Mouse (Mus musculus): ENCODE measurements at regions not wholly inside any gene's neighbourhood (a gene's known extent, or its start where the extent isn't known, plus 50 kb on each side); places are given as distances from the start of the nearest gene placed in this dataset.

- no peak overlapping the region for H3K4me3 ChIP-seq
- TF ChIP-seq TCF12 (IDR thresholded peaks at IDR 0.05; ENCODE audit: insufficient read depth, poor library complexity, severe bottlenecking) (no peak), POLR2A (IDR thresholded peaks at IDR 0.05; ENCODE audit: insufficient read length, low read depth) (no peak), SRF (IDR thresholded peaks at IDR 0.05; ENCODE audit: control insufficient read depth, insufficient read length, low read depth) (no peak), TCF3 (IDR thresholded peaks at IDR 0.05; ENCODE audit: insufficient read length, low read depth) (no peak), MAX (IDR thresholded peaks at IDR 0.05; ENCODE audit: low read depth) (no peak), E2F4 (IDR thresholded peaks at IDR 0.05; ENCODE audit: insufficient read depth) (no peak), MYOG (IDR thresholded peaks at IDR 0.05; ENCODE audit: control insufficient read depth in 1 of 3, insufficient read depth in 1 of 3, insufficient read length in 2 of 3, low read depth in 2 of 3) (no peak), POLR2AphosphoS2 (IDR thresholded peaks at IDR 0.05; ENCODE audit: insufficient read length, low read depth) (no peak), USF1 (IDR thresholded peaks at IDR 0.05; ENCODE audit: low read depth) (no peak), REST (IDR thresholded peaks at IDR 0.05; ENCODE audit: insufficient read depth, insufficient read length) (no peak)
- no peaks in the 10 kb centered on the region for H3K36me3 ChIP-seq (ENCODE audit: control insufficient read depth, insufficient read depth)
- no peak overlapping the region for H3K4me2 ChIP-seq (ENCODE audit: low read depth)
- no peak overlapping the region for H3ac ChIP-seq (ENCODE audit: control insufficient read depth, insufficient read length)
- H3K27me3 ChIP-seq (ENCODE audit: control insufficient read depth, insufficient read depth, insufficient read length), result no peaks in the 10 kb centered on the region
- no peaks in the 10 kb centered on the region for H3K79me2 ChIP-seq (ENCODE audit: control insufficient read depth, insufficient read depth)
Measured at GRCm38 (mm10) chr1:153999776-154000175, 99.7 kb upstream of the Teddm2 start.

DNA sequence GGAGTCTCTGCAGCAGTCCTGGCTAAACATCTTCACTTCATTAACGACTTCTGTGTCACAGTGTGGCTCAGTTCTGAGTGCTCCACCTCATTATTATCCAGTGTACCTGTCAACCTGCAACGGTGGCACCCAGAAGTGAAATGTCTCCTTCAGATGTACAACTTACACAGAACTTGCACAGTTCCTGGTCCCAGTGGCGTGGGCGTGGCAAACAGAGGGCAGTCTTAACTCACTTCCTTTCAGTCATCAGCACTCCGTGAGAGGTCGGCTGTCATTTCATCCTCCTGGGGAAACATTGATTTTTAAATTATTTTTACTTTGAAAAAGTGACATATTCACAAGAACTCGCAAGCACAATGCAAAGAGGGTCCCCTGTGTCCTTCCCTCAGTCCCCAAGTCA is 103.6 kb upstream of the Teddm2 start:
- Histone ChIP-seq H3K4me3 (no peak overlapping the region), H3K36me3 (ENCODE audit: control insufficient read depth, insufficient read depth) (no peaks in the 10 kb centered on the region)

GRCm38 (mm10) chr1:154004647-154005046 is 104.6 kb upstream of the Teddm2 start:
- TF ChIP-seq USF1 (IDR thresholded peaks at IDR 0.05; ENCODE audit: low read depth) (no peak), MYOD1 (IDR thresholded peaks at IDR 0.05; ENCODE audit: control insufficient read depth in 1 of 3, insufficient read length in 2 of 3, low read depth in 2 of 3) (no peak), SRF (IDR thresholded peaks at IDR 0.05; ENCODE audit: control insufficient read depth, insufficient read length, low read depth) (no peak), CEBPB (IDR thresholded peaks at IDR 0.05; ENCODE audit: insufficient read depth, poor library complexity, severe bottlenecking) (no peak), MYOG (IDR thresholded peaks at IDR 0.05; ENCODE audit: control insufficient read depth in 1 of 3, insufficient read depth in 1 of 3, insufficient read length in 2 of 3, low read depth in 2 of 3) (no peak), TCF3 (IDR thresholded peaks at IDR 0.05; ENCODE audit: insufficient read length, low read depth) (no peak), REST (IDR thresholded peaks at IDR 0.05; ENCODE audit: insufficient read depth, insufficient read length) (no peak), POLR2AphosphoS2 (IDR thresholded peaks at IDR 0.05; ENCODE audit: insufficient read length, low read depth) (no peak), MAX (IDR thresholded peaks at IDR 0.05; ENCODE audit: low read depth) (no peak), E2F4 (IDR thresholded peaks at IDR 0.05; ENCODE audit: insufficient read depth) (no peak), POLR2A (IDR thresholded peaks at IDR 0.05; ENCODE audit: insufficient read length, low read depth) (no peak), TCF12 (IDR thresholded peaks at IDR 0.05; ENCODE audit: insufficient read depth, poor library complexity, severe bottlenecking) (no peak)
- H3K79me2 ChIP-seq (ENCODE audit: control insufficient read depth, insufficient read depth), result no peaks in the 10 kb centered on the region

More for the DNA sequence above, 103.6 kb upstream of the Teddm2 start:
- Histone ChIP-seq H3K27me3 (ENCODE audit: control insufficient read depth, insufficient read depth, insufficient read length) (no peaks in the 10 kb centered on the region), H3ac (ENCODE audit: control insufficient read depth, insufficient read length) (no peak overlapping the region), H3K79me2 (ENCODE audit: control insufficient read depth, insufficient read depth) (no peaks in the 10 kb centered on the region), H3K4me2 (ENCODE audit: low read depth) (no peak overlapping the region)
- TF ChIP-seq POLR2A (IDR thresholded peaks at IDR 0.05; ENCODE audit: insufficient read length, low read depth) (no peak), E2F4 (IDR thresholded peaks at IDR 0.05; ENCODE audit: insufficient read depth) (no peak)

DNA sequence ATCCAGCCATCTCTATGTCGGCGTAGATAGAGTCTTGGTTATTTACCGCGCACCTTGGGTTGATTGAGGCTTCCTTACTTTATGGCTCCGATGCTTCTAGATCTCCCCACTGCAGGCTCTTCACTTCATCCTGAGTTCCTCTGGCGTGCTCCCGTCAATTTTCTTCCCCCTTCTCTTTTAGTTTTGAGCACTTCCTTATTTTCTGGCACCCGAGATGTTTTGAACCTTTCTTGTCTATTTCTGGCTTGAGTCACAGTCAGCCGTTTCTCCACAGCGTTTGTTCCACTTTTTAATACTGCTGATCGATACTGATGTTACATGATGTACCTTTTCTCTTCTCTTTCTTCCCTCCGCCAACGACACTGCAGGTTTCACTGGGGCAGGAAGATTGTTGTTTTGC is 106.0 kb upstream of the Teddm2 start:
- no peak overlapping the region for H3ac ChIP-seq (ENCODE audit: control insufficient read depth, insufficient read length)
- no peaks in the 10 kb centered on the region for H3K79me2 ChIP-seq (ENCODE audit: control insufficient read depth, insufficient read depth)
- H3K4me2 ChIP-seq (ENCODE audit: low read depth), result no peak overlapping the region
- no peaks in the 10 kb centered on the region for H3K27me3 ChIP-seq (ENCODE audit: control insufficient read depth, insufficient read depth, insufficient read length)
- TF ChIP-seq SRF (IDR thresholded peaks at IDR 0.05; ENCODE audit: control insufficient read depth, insufficient read length, low read depth) (no peak), E2F4 (IDR thresholded peaks at IDR 0.05; ENCODE audit: insufficient read depth) (no peak), USF1 (IDR thresholded peaks at IDR 0.05; ENCODE audit: low read depth) (no peak), REST (IDR thresholded peaks at IDR 0.05; ENCODE audit: insufficient read depth, insufficient read length) (no peak), MYOD1 (IDR thresholded peaks at IDR 0.05; ENCODE audit: control insufficient read depth in 1 of 3, insufficient read length in 2 of 3, low read depth in 2 of 3) (no peak), TCF3 (IDR thresholded peaks at IDR 0.05; ENCODE audit: insufficient read length, low read depth) (no peak), MAX (IDR thresholded peaks at IDR 0.05; ENCODE audit: low read depth) (no peak), POLR2A (IDR thresholded peaks at IDR 0.05; ENCODE audit: insufficient read length, low read depth) (no peak), TCF12 (IDR thresholded peaks at IDR 0.05; ENCODE audit: insufficient read depth, poor library complexity, severe bottlenecking) (no peak), MYOG (IDR thresholded peaks at IDR 0.05; ENCODE audit: control insufficient read depth in 1 of 3, insufficient read depth in 1 of 3, insufficient read length in 2 of 3, low read depth in 2 of 3) (no peak), POLR2AphosphoS2 (IDR thresholded peaks at IDR 0.05; ENCODE audit: insufficient read length, low read depth) (no peak), CEBPB (IDR thresholded peaks at IDR 0.05; ENCODE audit: insufficient read depth, poor library complexity, severe bottlenecking) (no peak)
- no peaks in the 10 kb centered on the region for H3K36me3 ChIP-seq (ENCODE audit: control insufficient read depth, insufficient read depth)
- H3K4me3 ChIP-seq, result no peak overlapping the region

More at GRCm38 (mm10) chr1:154004647-154005046, 104.6 kb upstream of the Teddm2 start:
- Histone ChIP-seq H3K27me3 (ENCODE audit: control insufficient read depth, insufficient read depth, insufficient read length) (no peaks in the 10 kb centered on the region), H3K4me3 (no peak overlapping the region), H3K4me2 (ENCODE audit: low read depth) (no peak overlapping the region), H3K36me3 (ENCODE audit: control insufficient read depth, insufficient read depth) (no peaks in the 10 kb centered on the region), H3ac (ENCODE audit: control insufficient read depth, insufficient read length) (no peak overlapping the region)

DNA sequence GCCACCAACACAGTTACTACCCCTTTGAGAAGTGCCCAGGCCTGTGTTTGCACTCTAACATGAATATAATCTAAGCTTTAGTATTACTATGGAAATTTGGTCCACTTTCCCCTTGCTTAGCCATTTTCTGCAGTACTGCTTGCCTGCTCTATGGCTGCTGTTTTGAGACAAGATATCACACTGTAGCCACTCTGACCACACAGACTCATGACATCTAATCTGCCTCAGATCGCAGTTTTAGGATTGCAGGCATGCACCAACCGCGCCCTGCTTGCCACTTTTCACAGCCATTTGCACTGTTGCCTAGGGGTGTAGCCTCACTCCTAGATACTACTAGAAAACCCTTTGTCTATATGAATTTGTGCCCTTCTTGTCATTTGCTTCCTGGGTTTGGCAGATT is 107.4 kb upstream of the Teddm2 start:
- no peak for TF ChIP-seq MYOD1 (IDR thresholded peaks at IDR 0.05; ENCODE audit: control insufficient read depth in 1 of 3, insufficient read length in 2 of 3, low read depth in 2 of 3)
- no peak for TF ChIP-seq CEBPB (IDR thresholded peaks at IDR 0.05; ENCODE audit: insufficient read depth, poor library complexity, severe bottlenecking)
- no peak for TF ChIP-seq MYOG (IDR thresholded peaks at IDR 0.05; ENCODE audit: control insufficient read depth in 1 of 3, insufficient read depth in 1 of 3, insufficient read length in 2 of 3, low read depth in 2 of 3)
- TF ChIP-seq POLR2A (IDR thresholded peaks at IDR 0.05; ENCODE audit: insufficient read length, low read depth), result no peak
- no peak for TF ChIP-seq E2F4 (IDR thresholded peaks at IDR 0.05; ENCODE audit: insufficient read depth)
- no peak for TF ChIP-seq TCF12 (IDR thresholded peaks at IDR 0.05; ENCODE audit: insufficient read depth, poor library complexity, severe bottlenecking)
- Histone ChIP-seq H3K27me3 (ENCODE audit: control insufficient read depth, insufficient read depth, insufficient read length) (no peaks in the 10 kb centered on the region), H3K4me2 (ENCODE audit: low read depth) (no peak overlapping the region), H3ac (ENCODE audit: control insufficient read depth, insufficient read length) (no peak overlapping the region), H3K36me3 (ENCODE audit: control insufficient read depth, insufficient read depth) (no peaks in the 10 kb centered on the region), H3K79me2 (ENCODE audit: control insufficient read depth, insufficient read depth) (no peaks in the 10 kb centered on the region), H3K4me3 (no peak overlapping the region)

All from myocyte (in vitro differentiated cells).